Mouse (Mus musculus): ENCODE results near the gene Agpat2. TPM values are rescaled to one million over a fixed set of nuclear protein-coding genes. Genes with fewer than 3 reads are reported as not detected.

Agpat2 gene
- polyA plus RNA-seq, 1 experiment from 2014 or later = 8.7 TPM

- Histone ChIP-seq H3K9ac (replicated peaks; ENCODE audit: low read length) (no peak overlapping the region), H3K27me3 (ENCODE audit: control insufficient read depth, insufficient read depth, low read length) (no peaks in the 10 kb centered on the region), H3K36me3 (replicated peaks; ENCODE audit: control insufficient read depth, insufficient read depth, low read depth, low read length) (no peaks in the 10 kb centered on the region), H3K27ac (replicated peaks; ENCODE audit: low read depth, low read length) (no peak overlapping the region), H3K9me3 (replicated peaks; ENCODE audit: control insufficient read depth, low read length) (no peaks in the 10 kb centered on the region), H3K4me2 (ENCODE audit: low read depth, low read length) (no peak overlapping the region), H3K4me3 (ENCODE audit: low read depth, low read length) (no peak overlapping the region), H3K4me1 (ENCODE audit: control insufficient read depth, insufficient read depth, low read length) (no peaks in the 10 kb centered on the region)
- 88% methylated on average over 2 of the region's 2 CpGs for WGBS
- ATAC-seq (replicated peaks; ENCODE audit: insufficient number of reproducible peaks, low FRiP score, low TSS enrichment, low read depth) = no peak
- DNase-seq (ENCODE audit: low spot score) = no peak
Observed at GRCm38 (mm10) chr2:26597810-26598209, 6.4 kb downstream of the Agpat2 start.

- Histone ChIP-seq H3K9ac (replicated peaks; ENCODE audit: low read length) (no peak overlapping the region), H3K4me1 (ENCODE audit: control insufficient read depth, insufficient read depth, low read length) (no peaks in the 10 kb centered on the region), H3K4me3 (ENCODE audit: low read depth, low read length) (no peak overlapping the region), H3K27ac (replicated peaks; ENCODE audit: low read depth, low read length) (no peak overlapping the region), H3K27me3 (ENCODE audit: control insufficient read depth, insufficient read depth, low read length) (no peaks in the 10 kb centered on the region), H3K4me2 (ENCODE audit: low read depth, low read length) (no peak overlapping the region), H3K36me3 (replicated peaks; ENCODE audit: control insufficient read depth, insufficient read depth, low read depth, low read length) (no peaks in the 10 kb centered on the region), H3K9me3 (replicated peaks; ENCODE audit: control insufficient read depth, low read length) (no peaks in the 10 kb centered on the region)
- no peak for DNase-seq (ENCODE audit: low spot score)
- WGBS = 96% methylated on average over 3 of the region's 3 CpGs
- no peak for ATAC-seq (replicated peaks; ENCODE audit: insufficient number of reproducible peaks, low FRiP score, low TSS enrichment, low read depth)
Observed at GRCm38 (mm10) chr2:26596898-26597297, 7.3 kb downstream of the Agpat2 start.

- Histone ChIP-seq H3K27ac (replicated peaks; ENCODE audit: low read depth, low read length) (no peak overlapping the region), H3K36me3 (replicated peaks; ENCODE audit: control insufficient read depth, insufficient read depth, low read depth, low read length) (no peaks in the 10 kb centered on the region), H3K9me3 (replicated peaks; ENCODE audit: control insufficient read depth, low read length) (no peaks in the 10 kb centered on the region), H3K4me2 (ENCODE audit: low read depth, low read length) (no peak overlapping the region), H3K4me3 (ENCODE audit: low read depth, low read length) (no peak overlapping the region), H3K9ac (replicated peaks; ENCODE audit: low read length) (no peak overlapping the region), H3K27me3 (ENCODE audit: control insufficient read depth, insufficient read depth, low read length) (no peaks in the 10 kb centered on the region), H3K4me1 (ENCODE audit: control insufficient read depth, insufficient read depth, low read length) (no peaks in the 10 kb centered on the region)
- no peak for ATAC-seq (replicated peaks; ENCODE audit: insufficient number of reproducible peaks, low FRiP score, low TSS enrichment, low read depth)
- no peak for DNase-seq (ENCODE audit: low spot score)
- WGBS = 87% methylated on average over 11 of the region's 11 CpGs
Observed at GRCm38 (mm10) chr2:26595725-26596435, 8.3 kb downstream of the Agpat2 start.

GRCm38 (mm10) chr2:26594934-26595724, 9.1 kb downstream of the Agpat2 start:
- ATAC-seq (replicated peaks; ENCODE audit: insufficient number of reproducible peaks, low FRiP score, low TSS enrichment, low read depth) (no peak), DNase-seq (ENCODE audit: low spot score) (no peak)
- WGBS = 85% methylated on average over 6 of the region's 6 CpGs
- Histone ChIP-seq H3K4me2 (ENCODE audit: low read depth, low read length) (no peak overlapping the region), H3K27ac (replicated peaks; ENCODE audit: low read depth, low read length) (no peak overlapping the region), H3K9ac (replicated peaks; ENCODE audit: low read length) (no peak overlapping the region), H3K9me3 (replicated peaks; ENCODE audit: control insufficient read depth, low read length) (no peaks in the 10 kb centered on the region), H3K27me3 (ENCODE audit: control insufficient read depth, insufficient read depth, low read length) (no peaks in the 10 kb centered on the region), H3K4me3 (ENCODE audit: low read depth, low read length) (no peak overlapping the region), H3K36me3 (replicated peaks; ENCODE audit: control insufficient read depth, insufficient read depth, low read depth, low read length) (no peaks in the 10 kb centered on the region), H3K4me1 (ENCODE audit: control insufficient read depth, insufficient read depth, low read length) (no peaks in the 10 kb centered on the region)

GRCm38 (mm10) chr2:26594461-26594933, 9.7 kb downstream of the Agpat2 start:
- ATAC-seq (replicated peaks; ENCODE audit: insufficient number of reproducible peaks, low FRiP score, low TSS enrichment, low read depth) (no peak), DNase-seq (ENCODE audit: low spot score) (no peak)
- 87% methylated on average over 7 of the region's 7 CpGs for WGBS
- Histone ChIP-seq H3K4me2 (ENCODE audit: low read depth, low read length) (no peak overlapping the region), H3K36me3 (replicated peaks; ENCODE audit: control insufficient read depth, insufficient read depth, low read depth, low read length) (no peaks in the 10 kb centered on the region), H3K4me3 (ENCODE audit: low read depth, low read length) (no peak overlapping the region), H3K27ac (replicated peaks; ENCODE audit: low read depth, low read length) (no peak overlapping the region), H3K4me1 (ENCODE audit: control insufficient read depth, insufficient read depth, low read length) (no peaks in the 10 kb centered on the region), H3K9ac (replicated peaks; ENCODE audit: low read length) (no peak overlapping the region), H3K27me3 (ENCODE audit: control insufficient read depth, insufficient read depth, low read length) (no peaks in the 10 kb centered on the region), H3K9me3 (replicated peaks; ENCODE audit: control insufficient read depth, low read length) (no peaks in the 10 kb centered on the region)

- WGBS = 72% methylated on average over 9 of the region's 9 CpGs
- no peaks in the 10 kb centered on the region for H3K9me3 ChIP-seq (replicated peaks; ENCODE audit: control insufficient read depth, low read length)
- DNase-seq (ENCODE audit: low spot score) = peak; percentile 68
- H3K9ac ChIP-seq (replicated peaks; ENCODE audit: low read length) = no peak overlapping the region
- no peak overlapping the region for H3K4me2 ChIP-seq (ENCODE audit: low read depth, low read length)
- H3K27ac ChIP-seq (replicated peaks; ENCODE audit: low read depth, low read length) = no peak overlapping the region
- H3K4me3 ChIP-seq (ENCODE audit: low read depth, low read length) = no peak overlapping the region
- H3K4me1 ChIP-seq (ENCODE audit: control insufficient read depth, insufficient read depth, low read length) = no peaks in the 10 kb centered on the region
- ATAC-seq (replicated peaks; ENCODE audit: insufficient number of reproducible peaks, low FRiP score, low TSS enrichment, low read depth) = no peak
- H3K36me3 ChIP-seq (replicated peaks; ENCODE audit: control insufficient read depth, insufficient read depth, low read depth, low read length) = no peaks in the 10 kb centered on the region
- no peaks in the 10 kb centered on the region for H3K27me3 ChIP-seq (ENCODE audit: control insufficient read depth, insufficient read depth, low read length)
Observed at GRCm38 (mm10) chr2:26594022-26594346, 10.2 kb downstream of the Agpat2 start.

GRCm38 (mm10) chr2:26593211-26594021, 10.8 kb downstream of the Agpat2 start:
- 68% methylated on average over 9 of the region's 9 CpGs for WGBS
- Histone ChIP-seq H3K36me3 (replicated peaks; ENCODE audit: control insufficient read depth, insufficient read depth, low read depth, low read length) (no peaks in the 10 kb centered on the region), H3K27me3 (ENCODE audit: control insufficient read depth, insufficient read depth, low read length) (no peaks in the 10 kb centered on the region), H3K4me1 (ENCODE audit: control insufficient read depth, insufficient read depth, low read length) (no peaks in the 10 kb centered on the region; the same call in 1 of the 2 replicates), H3K27ac (replicated peaks; ENCODE audit: low read depth, low read length) (no peak overlapping the region), H3K9ac (replicated peaks; ENCODE audit: low read length) (no peak overlapping the region), H3K4me2 (ENCODE audit: low read depth, low read length) (no peak overlapping the region), H3K9me3 (replicated peaks; ENCODE audit: control insufficient read depth, low read length) (no peaks in the 10 kb centered on the region), H3K4me3 (ENCODE audit: low read depth, low read length) (no peak overlapping the region)
- ATAC-seq (replicated peaks; ENCODE audit: insufficient number of reproducible peaks, low FRiP score, low TSS enrichment, low read depth) = no peak
- no peak for DNase-seq (ENCODE audit: low spot score)
